Mouse (Mus musculus) left cerebral cortex, postnatal 14 days (tissue): Measurements from ENCODE around the gene Stpg3. TPM values are rescaled to one million over a fixed set of nuclear protein-coding genes. Genes with fewer than 3 reads are reported as not detected.

Source experiments
- DNase-seq, 2 experiments: peaks; one replicate each; pipeline ENCODE4 v3.0.0; 2021 to 2022; ENCODE audit warnings: low spot score in 2 of 2, mixed read lengths in 1 of 2
- intact Hi-C: fragments of 180-260 bp; cut with DNase I; formaldehyde crosslinking; loops from one replicate; pipeline ENCODE4 v1.15.1; 2025
- total RNA-seq, 2 experiments: library from RNA; stranded (reverse); gene quantifications; 2 replicates each; pipeline ENCODE4 v1.2.3; 2021

Gene Stpg3
- total RNA-seq, 2 experiments from 2014 or later = 0.27 to 0.44 TPM

DNA sequence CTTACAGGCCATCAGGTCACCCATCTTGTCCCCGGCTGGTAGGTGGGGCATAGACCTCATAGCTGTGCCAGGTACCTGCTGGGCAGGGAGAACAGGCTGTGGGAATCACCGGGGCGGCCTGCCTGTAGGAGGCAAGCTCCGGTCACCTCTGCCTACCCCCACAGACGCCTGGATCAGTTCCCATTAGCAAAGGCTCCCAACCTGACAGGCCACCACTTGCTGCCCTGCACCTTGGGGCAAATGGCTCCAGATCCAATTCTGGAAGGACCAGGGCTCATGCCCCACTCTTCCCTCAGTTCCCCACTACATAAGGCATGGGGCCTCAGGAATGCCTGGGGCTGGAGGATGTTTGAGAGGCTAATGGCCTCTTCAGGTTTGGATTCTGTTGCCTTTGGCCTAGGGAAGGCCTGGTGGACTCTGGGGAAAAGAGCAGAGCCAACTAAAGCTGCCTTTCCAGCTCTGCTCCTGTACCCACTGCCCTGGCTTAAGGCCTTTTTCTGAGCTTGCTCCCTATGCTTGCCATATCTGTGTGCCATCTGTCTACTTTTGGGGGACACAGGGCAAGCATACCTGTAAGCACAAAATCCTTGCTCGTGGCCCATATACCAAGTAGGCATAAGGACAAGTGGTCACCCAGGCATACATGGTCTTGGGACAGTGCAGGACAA, 43.2 kb downstream of the Stpg3 start:
- DNase-seq = no peak
- intact Hi-C loops = no loop called here

DNA sequence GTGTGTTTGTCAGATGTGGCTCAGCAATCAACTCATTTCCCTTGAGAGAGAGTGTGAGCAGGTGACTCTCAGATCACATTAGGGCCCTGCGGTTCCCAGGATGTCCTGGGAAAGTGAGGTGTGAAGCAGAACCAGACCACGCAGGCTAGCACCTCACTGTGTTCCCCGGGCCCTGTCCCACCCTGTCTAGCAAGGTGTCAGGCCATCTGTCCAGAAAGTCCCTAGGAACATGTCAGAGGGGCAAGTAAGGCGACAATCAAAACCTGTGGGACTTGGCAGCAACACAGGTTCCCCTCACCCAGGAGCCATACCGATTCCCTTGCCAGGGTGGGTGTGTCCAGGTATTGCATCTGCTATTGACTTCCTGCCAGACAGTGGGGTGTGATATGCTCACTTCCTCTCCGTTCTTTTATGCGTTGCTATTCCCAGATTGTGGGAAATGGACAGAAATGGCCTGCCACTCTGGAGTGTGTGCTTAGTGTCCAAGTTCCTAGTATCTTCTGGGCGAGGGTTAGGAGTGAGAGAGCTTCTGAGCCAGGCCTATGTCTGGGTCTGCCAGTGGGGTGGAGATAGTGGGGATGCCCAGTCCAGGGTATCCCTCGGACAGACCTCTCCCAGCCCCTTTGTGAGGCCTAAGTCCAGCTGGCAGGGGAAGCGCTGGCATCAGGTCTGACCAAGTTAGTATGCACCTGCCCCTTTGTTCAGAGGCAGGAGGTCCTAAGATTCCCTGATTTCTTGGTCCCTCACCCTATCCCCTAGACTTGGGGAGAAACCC, 43.9 kb downstream of the Stpg3 start:
- intact Hi-C loops = no loop called here
- no peak for DNase-seq

GRCm38 (mm10) chr2:25169778-25170177, 44.7 kb downstream of the Stpg3 start:
- intact Hi-C loops = no loop called here
- no peak for DNase-seq

- intact Hi-C loops = no loop called here
- no peak for DNase-seq
Observed at GRCm38 (mm10) chr2:25168665-25168978, 45.8 kb downstream of the Stpg3 start.

DNA sequence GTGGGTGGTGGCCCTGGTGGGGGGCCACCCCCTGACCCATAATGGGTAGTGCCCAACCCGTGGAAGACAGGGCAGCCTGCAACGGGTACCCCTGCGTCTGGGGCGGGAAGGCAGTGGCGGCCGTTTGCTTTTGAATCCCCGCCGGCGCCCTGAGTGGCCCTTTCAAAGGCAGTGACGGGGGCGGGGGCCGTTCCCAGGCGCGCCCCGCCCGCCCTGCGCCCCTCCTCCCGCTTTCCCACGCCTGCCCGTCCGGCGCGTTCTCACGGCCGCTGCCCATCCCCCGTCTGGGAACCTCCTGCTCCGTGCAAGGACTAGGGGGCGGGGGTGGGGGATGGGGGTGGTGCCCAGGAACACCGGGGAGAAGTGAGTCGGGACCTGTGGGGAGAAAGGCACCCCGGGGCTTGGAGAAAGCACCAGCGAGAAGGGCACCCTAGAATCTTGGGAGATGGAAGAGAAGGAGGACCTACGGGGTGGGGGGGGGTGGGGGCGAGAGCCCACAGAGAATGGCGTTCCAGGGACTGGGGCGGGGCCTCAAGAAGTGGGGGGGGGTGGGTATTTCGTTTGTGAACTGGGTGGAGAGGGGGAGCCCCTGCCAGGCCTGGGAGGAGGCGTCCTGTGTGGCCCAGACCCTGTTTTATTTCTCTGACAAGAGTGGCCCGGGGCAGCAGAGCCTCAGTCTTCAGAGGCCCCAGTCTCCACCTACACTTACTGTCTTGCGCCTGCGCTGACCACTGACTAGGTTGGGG, 46.3 kb downstream of the Stpg3 start:
- peak in 1 of 2 experiments; percentile 55 for DNase-seq

DNA sequence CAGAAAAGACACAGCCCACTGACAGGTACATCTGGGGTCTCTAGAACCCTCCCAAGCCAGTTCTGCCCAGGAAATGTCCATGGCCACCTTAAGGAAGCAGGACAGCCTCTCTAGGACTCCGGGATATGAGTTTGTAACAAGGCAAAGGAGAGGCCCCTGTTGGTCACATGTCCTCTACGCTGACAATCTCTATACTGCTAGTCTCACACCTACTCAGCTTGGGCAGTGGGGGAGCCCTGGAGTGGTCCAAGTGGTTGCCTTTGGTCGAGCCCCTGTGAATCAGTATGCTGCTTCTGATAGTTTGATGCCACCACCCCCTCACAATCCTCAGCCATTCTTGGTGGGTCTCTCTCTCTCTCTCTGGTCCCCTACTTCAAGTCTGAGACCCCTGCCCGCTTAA, 47.0 kb downstream of the Stpg3 start:
- intact Hi-C loops = no loop called here
- DNase-seq = no peak

More for the DNA sequence above, 46.3 kb downstream of the Stpg3 start:
- intact Hi-C loops = no loop called here

Other genes starting within 250 kb of the Stpg3 start
- gene Mrpl41, start 239.5 kb downstream of the Stpg3 start, total RNA-seq = 10 to 100 TPM; 85.4 to 96.4 TPM
- 10 to 100 TPM; 10.6 to 13.4 TPM for gene Pnpla7, start 238.6 kb downstream of the Stpg3 start, total RNA-seq
- gene Nsmf, start 160.3 kb downstream of the Stpg3 start, total RNA-seq = 100 to 1,000 TPM; 565 to 580 TPM
- not detected for gene Entpd8, start 134.3 kb downstream of the Stpg3 start, total RNA-seq
- not detected for gene Noxa1, start 119.5 kb downstream of the Stpg3 start, total RNA-seq
- gene Nrarp, start 33.9 kb downstream of the Stpg3 start, total RNA-seq = 10 to 100 TPM; 38.6 to 44.9 TPM
- gene Tor4a, start 17.8 kb downstream of the Stpg3 start, total RNA-seq = 1 to 10 TPM; 1.7 to 2.6 TPM
- gene Nelfb, start 3.1 kb downstream of the Stpg3 start, total RNA-seq = 10 to 100 TPM; 49.9 to 52.1 TPM
- not detected for gene Fam166a, start 4.1 kb upstream of the Stpg3 start, total RNA-seq
- 100 to 1,000 TPM; 478 to 505 TPM for gene Tubb4b, start 10.1 kb upstream of the Stpg3 start, total RNA-seq
- not detected for gene Slc34a3, start 19.7 kb upstream of the Stpg3 start, total RNA-seq
- gene Rnf224, start 22.1 kb upstream of the Stpg3 start, total RNA-seq = not detected
- 100 to 1,000 TPM; 220 to 242 TPM for gene Rnf208, start 27.6 kb upstream of the Stpg3 start, total RNA-seq
- gene Cysrt1, start 27.8 kb upstream of the Stpg3 start, total RNA-seq = under 1 TPM in 1 of 2 experiments, not detected in 1; 0.79 TPM
- gene AL732309.1, start 32.2 kb upstream of the Stpg3 start, total RNA-seq = 1 to 10 TPM; 2.3 to 2.8 TPM
- 10 to 100 TPM; 35.3 to 41.3 TPM for gene Tmem203, start 40.8 kb upstream of the Stpg3 start, total RNA-seq
- gene Tprn, start 48.0 kb upstream of the Stpg3 start, total RNA-seq = 10 to 100 TPM; 14.2 to 15.7 TPM
- 10 to 100 TPM; 70.9 to 72.1 TPM for gene Ssna1, start 57.8 kb upstream of the Stpg3 start, total RNA-seq
- 10 to 100 TPM; 69.8 to 73.2 TPM for gene Anapc2, start 57.8 kb upstream of the Stpg3 start, total RNA-seq
- not detected for gene Tmem210, start 73.5 kb upstream of the Stpg3 start, total RNA-seq
- not detected for gene Lrrc26, start 75.3 kb upstream of the Stpg3 start, total RNA-seq
- 100 to 1,000 TPM; 477 to 493 TPM for gene Grin1, start 104.5 kb upstream of the Stpg3 start, total RNA-seq
- 10 to 100 TPM; 57.2 to 59.0 TPM for gene Man1b1, start 117.7 kb upstream of the Stpg3 start, total RNA-seq
- 10 to 100 TPM; 28.0 to 31.6 TPM for gene Dpp7, start 141.7 kb upstream of the Stpg3 start, total RNA-seq
- 10 to 100 TPM; 12.2 to 14.8 TPM for gene Uap1l1, start 151.0 kb upstream of the Stpg3 start, total RNA-seq
- gene Sapcd2, start 157.7 kb upstream of the Stpg3 start, total RNA-seq = 1 to 10 TPM; 6.2 to 7.0 TPM
- 10 to 100 TPM; 14.7 to 17.5 TPM for gene Entpd2, start 181.2 kb upstream of the Stpg3 start, total RNA-seq
- 100 to 1,000 TPM; 366 to 370 TPM for gene Npdc1, start 184.7 kb upstream of the Stpg3 start, total RNA-seq
- gene Fut7, start 208.6 kb upstream of the Stpg3 start, total RNA-seq = under 1 TPM; 0.26 to 0.27 TPM
- gene Abca2, start 214.1 kb upstream of the Stpg3 start, total RNA-seq = 100 to 1,000 TPM; 137 to 152 TPM
- 1 to 10 TPM in 1 of 2 experiments, under 1 TPM in 1; 0.59 to 1.2 TPM for gene Clic3, start 242.2 kb upstream of the Stpg3 start, total RNA-seq
- gene Paxx, start 246.5 kb upstream of the Stpg3 start, total RNA-seq = 10 to 100 TPM; 64.1 to 66.3 TPM